Mouse (Mus musculus): ENCODE measurements around the gene Rpl23. TPM values are rescaled to one million over a fixed set of nuclear protein-coding genes. Genes with fewer than 3 reads are reported as not detected.

The Rpl23 gene
- polyA plus RNA-seq, 1 experiment, result 96.9 TPM

DNA sequence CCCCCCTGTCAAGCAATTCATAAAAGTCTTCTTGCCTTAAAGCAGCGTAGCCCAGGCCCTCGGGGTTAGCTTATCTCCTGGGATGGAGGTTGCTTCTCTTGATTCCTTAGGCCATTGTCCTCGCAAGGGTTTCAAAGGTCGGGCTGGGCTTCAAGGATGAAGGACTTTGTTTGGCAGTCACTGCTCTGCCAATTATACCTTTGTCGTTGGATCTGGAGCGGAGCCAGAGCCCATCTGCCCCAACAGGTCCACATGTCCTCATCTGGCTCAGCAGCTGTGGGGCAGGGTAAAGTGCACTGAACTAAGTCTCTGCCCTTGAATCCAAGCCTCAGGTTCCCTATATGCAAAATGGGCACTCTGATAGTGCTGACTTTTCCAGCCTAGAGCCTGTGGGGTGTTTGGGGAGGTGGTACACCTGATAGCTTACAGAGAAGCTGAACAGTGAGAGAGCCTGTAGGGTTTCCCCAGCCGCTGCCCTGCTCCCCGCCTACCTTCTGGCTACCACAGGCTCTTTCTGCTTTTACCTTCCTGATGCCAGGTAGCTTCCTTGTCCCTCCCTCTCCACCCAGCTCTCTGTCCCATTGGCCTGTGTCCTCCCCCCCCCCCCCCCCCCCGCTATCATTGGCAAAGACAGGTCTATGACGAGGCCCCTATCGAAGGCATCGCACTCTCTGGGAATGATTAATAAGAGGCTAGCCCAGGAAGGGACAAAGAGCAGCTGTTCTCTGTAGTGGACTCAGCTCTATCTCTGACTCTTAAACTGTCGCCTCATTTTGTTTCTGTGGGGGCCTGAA is 29.5 kb upstream of the Rpl23 start:
- H3K4me3 ChIP-seq (ENCODE audit: extremely low read depth, insufficient read depth, insufficient read length), result no peak overlapping the region
- TF ChIP-seq CTCF (IDR thresholded peaks at IDR 0.05; ENCODE audit: extremely low read depth, insufficient read depth, insufficient read length, insufficient replicate concordance), result no peak
- TF ChIP-seq POLR2A (IDR thresholded peaks at IDR 0.05; ENCODE audit: low read depth, low read length), result no peak
- no peaks in the 10 kb centered on the region for H3K27me3 ChIP-seq (ENCODE audit: control insufficient read depth, insufficient read depth, low read length)
- H3K4me1 ChIP-seq (ENCODE audit: control insufficient read depth, insufficient read depth, insufficient read length), result peaks cover 21% of the 10 kb centered on the region; the same call in 1 of the 2 replicates
- 79% methylated on average over 13 of the region's 13 CpGs for WGBS
- H3K27ac ChIP-seq (ENCODE audit: insufficient read depth, low read length), result no peak overlapping the region
- peaks cover 28% of the 10 kb centered on the region for H3K36me3 ChIP-seq (ENCODE audit: control insufficient read depth, insufficient read depth, low read length)
- no peak for DNase-seq (ENCODE audit: low read depth in 1 of 2, low spot score in 2 of 2)

DNA sequence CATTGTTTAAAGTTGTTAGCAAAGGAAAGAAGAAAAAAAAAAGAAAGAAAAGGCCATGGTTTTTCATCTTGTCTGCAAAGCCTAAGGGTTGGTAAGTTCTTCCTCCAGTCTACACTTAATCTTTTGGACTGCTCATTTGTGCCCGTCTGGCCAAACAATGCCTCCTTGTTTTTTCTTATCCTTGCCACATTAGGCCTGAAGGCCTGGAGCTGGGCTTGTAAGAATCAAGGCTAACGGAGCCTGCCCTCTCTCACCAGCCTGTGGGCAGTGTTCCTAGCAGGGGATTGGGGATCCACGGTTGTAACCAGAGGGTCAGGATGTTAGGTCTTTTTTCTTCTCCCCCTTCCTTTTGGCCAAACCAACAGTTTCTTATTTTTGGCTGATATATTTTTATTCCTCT is 28.7 kb upstream of the Rpl23 start:
- no peak overlapping the region for H3K27ac ChIP-seq (ENCODE audit: insufficient read depth, low read length)
- H3K4me3 ChIP-seq (ENCODE audit: extremely low read depth, insufficient read depth, insufficient read length), result no peak overlapping the region
- H3K4me1 ChIP-seq (ENCODE audit: control insufficient read depth, insufficient read depth, insufficient read length), result peaks cover 27% of the 10 kb centered on the region; the same call in 1 of the 2 replicates
- DNase-seq (ENCODE audit: low read depth in 1 of 2, low spot score in 2 of 2), result no peak
- 64% methylated on average over 3 of the region's 3 CpGs for WGBS
- H3K27me3 ChIP-seq (ENCODE audit: control insufficient read depth, insufficient read depth, low read length), result no peaks in the 10 kb centered on the region
- H3K36me3 ChIP-seq (ENCODE audit: control insufficient read depth, insufficient read depth, low read length), result peaks cover 21% of the 10 kb centered on the region
- TF ChIP-seq CTCF (IDR thresholded peaks at IDR 0.05; ENCODE audit: extremely low read depth, insufficient read depth, insufficient read length, insufficient replicate concordance), result no peak
- no peak for TF ChIP-seq POLR2A (IDR thresholded peaks at IDR 0.05; ENCODE audit: low read depth, low read length)

DNA sequence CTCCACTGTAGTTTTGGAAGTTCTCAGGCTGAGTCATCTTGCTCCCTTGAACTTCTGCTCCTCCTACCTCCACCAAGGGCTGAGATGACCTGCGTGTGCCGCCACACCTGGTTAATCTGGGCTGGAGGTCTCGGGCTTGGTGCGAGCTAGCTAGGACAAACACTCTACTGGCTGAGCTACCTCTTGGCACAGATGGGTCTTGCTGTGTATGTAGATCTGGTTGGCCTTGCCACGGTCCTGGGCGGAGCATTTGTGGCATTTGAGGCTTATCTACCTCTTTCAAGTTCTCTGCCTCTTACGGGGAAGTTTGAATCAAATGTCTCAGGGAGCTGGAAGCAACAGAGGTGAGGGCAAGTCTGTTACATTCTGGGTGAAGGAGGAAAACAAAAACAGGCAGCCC is 28.1 kb upstream of the Rpl23 start:
- no peak for TF ChIP-seq CTCF (IDR thresholded peaks at IDR 0.05; ENCODE audit: extremely low read depth, insufficient read depth, insufficient read length, insufficient replicate concordance)
- TF ChIP-seq POLR2A (IDR thresholded peaks at IDR 0.05; ENCODE audit: low read depth, low read length), result no peak
- Histone ChIP-seq H3K27me3 (ENCODE audit: control insufficient read depth, insufficient read depth, low read length) (no peaks in the 10 kb centered on the region), H3K4me3 (ENCODE audit: extremely low read depth, insufficient read depth, insufficient read length) (no peak overlapping the region), H3K4me1 (ENCODE audit: control insufficient read depth, insufficient read depth, insufficient read length) (peaks cover 29% of the 10 kb centered on the region; the same call in 1 of the 2 replicates), H3K27ac (ENCODE audit: insufficient read depth, low read length) (peak overlapping the region; percentile 30; the same call in 1 of the 2 replicates), H3K36me3 (ENCODE audit: control insufficient read depth, insufficient read depth, low read length) (peaks cover 16% of the 10 kb centered on the region)
- DNase-seq (ENCODE audit: low read depth in 1 of 2, low spot score in 2 of 2), result peak in 1 of 2 experiments; percentile 41
- 50% methylated on average over 7 of the region's 7 CpGs for WGBS

DNA sequence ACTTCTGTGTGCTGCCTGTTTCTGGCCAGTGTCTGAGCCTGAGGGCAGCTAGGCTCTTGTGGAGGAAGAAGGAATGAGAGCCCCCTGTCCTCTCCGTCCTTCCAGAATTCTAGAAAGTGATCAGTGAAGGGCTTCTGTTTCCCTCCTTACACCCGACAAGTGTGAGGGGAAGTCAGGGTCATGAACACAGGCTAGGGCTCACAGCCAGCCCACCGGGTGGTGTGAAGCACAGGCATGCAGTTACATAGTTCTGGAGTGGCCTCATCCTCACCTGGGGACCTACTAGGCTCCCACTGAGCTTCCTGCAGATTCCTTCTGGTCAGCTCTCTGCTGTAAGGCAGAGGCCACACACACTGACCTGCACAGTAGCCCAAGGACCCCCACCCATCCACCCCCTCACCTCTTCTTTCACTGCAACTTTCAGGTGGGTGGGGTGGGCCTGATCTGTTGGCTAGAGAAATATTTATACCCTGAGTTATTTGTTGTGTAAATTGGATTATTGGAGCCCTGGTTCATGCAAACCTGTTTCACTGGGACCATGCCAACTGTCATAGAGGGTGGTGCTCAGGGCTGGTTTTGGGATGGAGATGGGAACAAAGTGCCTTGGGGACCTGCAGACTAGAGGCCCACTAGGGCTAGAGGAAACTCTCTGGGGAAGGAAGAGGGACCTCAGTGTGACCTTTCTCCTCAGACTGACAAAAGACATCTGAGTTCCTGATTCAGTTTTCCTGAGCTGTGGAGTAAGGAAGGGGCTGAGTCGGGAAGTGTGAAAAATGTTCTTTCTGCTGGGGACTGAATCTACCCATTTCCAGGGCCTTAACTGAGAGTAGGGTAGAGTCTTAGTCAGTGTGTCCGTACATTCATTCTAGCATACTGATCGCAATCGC is 27.2 kb upstream of the Rpl23 start:
- TF ChIP-seq POLR2A (IDR thresholded peaks at IDR 0.05; ENCODE audit: low read depth, low read length), result no peak
- no peak for TF ChIP-seq CTCF (IDR thresholded peaks at IDR 0.05; ENCODE audit: extremely low read depth, insufficient read depth, insufficient read length, insufficient replicate concordance)
- Histone ChIP-seq H3K36me3 (ENCODE audit: control insufficient read depth, insufficient read depth, low read length) (peaks cover 13% of the 10 kb centered on the region), H3K27ac (ENCODE audit: insufficient read depth, low read length) (peak overlapping the region; percentile 21; the same call in 1 of the 2 replicates), H3K27me3 (ENCODE audit: control insufficient read depth, insufficient read depth, low read length) (no peaks in the 10 kb centered on the region), H3K4me1 (ENCODE audit: control insufficient read depth, insufficient read depth, insufficient read length) (peaks cover 31% of the 10 kb centered on the region; the same call in 1 of the 2 replicates), H3K4me3 (ENCODE audit: extremely low read depth, insufficient read depth, insufficient read length) (no peak overlapping the region)
- no peak for DNase-seq (ENCODE audit: low read depth in 1 of 2, low spot score in 2 of 2)
- WGBS, result 59% methylated on average over 7 of the region's 7 CpGs

DNA sequence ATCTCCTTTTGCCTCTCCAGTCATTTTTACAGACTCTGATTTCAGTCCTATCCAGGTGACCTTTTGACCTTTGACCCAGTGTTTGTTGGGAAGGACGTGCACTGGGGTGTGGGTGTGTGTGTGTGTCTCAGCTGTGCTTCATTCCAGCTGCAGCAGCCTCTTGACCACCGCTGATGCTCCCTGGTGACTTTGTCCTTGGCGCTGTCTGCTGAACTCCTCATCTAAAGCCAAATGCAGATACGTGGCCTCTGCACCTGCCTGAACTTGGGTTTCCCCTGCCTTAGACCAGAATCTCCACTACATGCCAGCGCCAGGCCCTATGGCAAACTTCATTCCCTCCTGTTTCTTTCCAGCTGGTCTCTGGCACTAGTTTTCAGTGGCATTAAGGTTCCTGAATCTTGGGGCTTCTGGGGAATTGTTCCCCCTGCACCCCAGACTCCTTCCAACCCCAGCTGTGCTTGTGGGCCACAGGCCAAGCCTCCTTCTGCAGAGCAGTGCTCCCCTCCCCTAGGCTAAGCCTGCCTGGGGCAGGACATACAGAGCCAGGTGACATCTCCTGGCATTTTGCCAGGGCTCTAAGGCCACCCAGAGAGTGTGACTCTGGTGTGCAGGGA is 26.5 kb upstream of the Rpl23 start:
- peaks cover 12% of the 10 kb centered on the region for H3K36me3 ChIP-seq (ENCODE audit: control insufficient read depth, insufficient read depth, low read length)
- no peak overlapping the region for H3K4me3 ChIP-seq (ENCODE audit: extremely low read depth, insufficient read depth, insufficient read length)
- no peak for DNase-seq (ENCODE audit: low read depth in 1 of 2, low spot score in 2 of 2)
- no peaks in the 10 kb centered on the region for H3K27me3 ChIP-seq (ENCODE audit: control insufficient read depth, insufficient read depth, low read length)
- peaks cover 32% of the 10 kb centered on the region; the same call in 1 of the 2 replicates for H3K4me1 ChIP-seq (ENCODE audit: control insufficient read depth, insufficient read depth, insufficient read length)
- TF ChIP-seq POLR2A (IDR thresholded peaks at IDR 0.05; ENCODE audit: low read depth, low read length) (no peak), CTCF (IDR thresholded peaks at IDR 0.05; ENCODE audit: extremely low read depth, insufficient read depth, insufficient read length, insufficient replicate concordance) (no peak)
- peak overlapping the region; percentile 21; the same call in 1 of the 2 replicates for H3K27ac ChIP-seq (ENCODE audit: insufficient read depth, low read length)
- 70% methylated on average over 5 of the region's 5 CpGs for WGBS

DNA sequence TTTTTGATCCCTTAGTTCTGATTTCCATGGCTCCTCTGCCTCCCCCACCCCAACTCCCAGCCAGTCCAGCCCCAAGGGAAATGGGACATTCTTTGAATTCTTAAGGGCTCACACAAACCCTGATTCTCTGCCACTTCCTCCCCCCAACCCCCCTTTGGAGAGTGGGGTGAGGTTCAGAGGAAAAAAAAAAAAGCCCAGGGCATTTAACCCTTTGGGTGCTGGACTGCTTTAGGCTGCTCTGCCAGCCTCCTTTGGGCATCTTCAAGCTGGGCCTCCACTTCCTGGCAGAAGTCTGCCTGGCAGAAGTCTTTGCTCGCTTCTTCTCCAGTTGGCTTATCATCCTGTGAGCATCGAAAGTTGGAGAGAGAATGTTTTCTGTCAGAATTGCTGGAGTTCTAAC is 25.9 kb upstream of the Rpl23 start:
- whole genome bisulfite sequencing, result 64% methylated on average over 2 of the region's 2 CpGs
- no peak for DNase-seq (ENCODE audit: low read depth in 1 of 2, low spot score in 2 of 2)
- Histone ChIP-seq H3K4me3 (ENCODE audit: extremely low read depth, insufficient read depth, insufficient read length) (no peak overlapping the region), H3K4me1 (ENCODE audit: control insufficient read depth, insufficient read depth, insufficient read length) (peaks cover 34% of the 10 kb centered on the region; the same call in 1 of the 2 replicates), H3K27ac (ENCODE audit: insufficient read depth, low read length) (peak overlapping the region; percentile 49), H3K36me3 (ENCODE audit: control insufficient read depth, insufficient read depth, low read length) (peaks cover 10% of the 10 kb centered on the region), H3K27me3 (ENCODE audit: control insufficient read depth, insufficient read depth, low read length) (no peaks in the 10 kb centered on the region)
- TF ChIP-seq CTCF (IDR thresholded peaks at IDR 0.05; ENCODE audit: extremely low read depth, insufficient read depth, insufficient read length, insufficient replicate concordance) (no peak), POLR2A (IDR thresholded peaks at IDR 0.05; ENCODE audit: low read depth, low read length) (no peak)

Data from spleen, adult 2 months (tissue).